Mouse (Mus musculus): ENCODE measurements around the gene Cnfn. TPM values are rescaled to one million over a fixed set of nuclear protein-coding genes. Genes with fewer than 3 reads are reported as not detected.
A peak's percentile ranks its signal among the peaks of the same experiment; 100 is the strongest.

The Cnfn gene
- polyA plus RNA-seq, 1 experiment from 2014 or later, result not detected

DNA sequence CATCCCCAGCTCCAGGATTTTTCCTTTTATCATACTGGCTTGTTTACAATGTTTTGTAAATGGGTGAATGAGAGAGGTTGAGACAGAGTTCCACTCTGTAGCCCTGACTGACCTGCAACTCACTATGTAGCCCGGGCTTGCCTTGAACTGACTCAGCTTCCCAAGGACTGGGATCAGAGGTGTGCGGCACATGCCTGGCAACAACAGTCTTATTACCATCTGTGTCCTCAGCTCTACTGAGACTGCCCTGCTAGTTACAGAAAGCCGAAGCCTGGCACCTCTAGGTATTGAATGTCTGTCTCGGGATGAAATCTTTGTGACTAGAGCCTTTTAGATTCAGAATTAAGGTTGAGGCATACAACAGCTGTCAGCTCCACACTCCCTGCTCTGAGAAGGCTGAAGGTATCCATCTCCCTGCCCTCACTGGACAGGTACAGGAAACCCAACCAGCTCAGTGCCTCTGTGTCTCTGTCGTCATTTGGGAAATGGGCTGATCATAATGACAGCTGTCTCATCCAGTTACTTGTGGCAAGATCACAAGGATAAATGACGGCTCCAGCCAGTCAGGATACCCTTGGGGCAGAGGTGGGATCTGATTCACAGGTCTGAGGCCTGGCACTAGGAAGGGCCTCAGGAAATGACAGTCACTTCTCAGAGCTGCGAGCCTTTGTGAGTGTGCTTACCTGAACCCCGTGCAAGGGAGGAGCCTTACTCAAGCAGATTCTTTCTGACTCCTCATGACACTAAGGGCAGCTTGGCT lies 24.1 kb upstream of the Cnfn start:
- Histone ChIP-seq H3K27ac (ENCODE audit: low read depth, low read length) (no peak overlapping the region), H3K4me2 (replicated peaks; ENCODE audit: low read depth, low read length) (peak overlapping the region; percentile 80), H3K4me1 (ENCODE audit: control insufficient read depth, insufficient read depth, low read length) (peaks cover 17% of the 10 kb centered on the region), H3K9me3 (ENCODE audit: control insufficient read depth, low read length) (no peaks in the 10 kb centered on the region), H3K27me3 (ENCODE audit: control insufficient read depth, insufficient read depth, low read length) (no peaks in the 10 kb centered on the region), H3K36me3 (ENCODE audit: control insufficient read depth, insufficient read depth, low read length) (no peaks in the 10 kb centered on the region), H3K4me3 (ENCODE audit: low read length) (no peak overlapping the region), H3K9ac (ENCODE audit: low read depth, low read length) (no peak overlapping the region)
- ATAC-seq (ENCODE audit: low FRiP score, low TSS enrichment), result no peak
- WGBS, result 74% methylated on average over 8 of the region's 8 CpGs

DNA sequence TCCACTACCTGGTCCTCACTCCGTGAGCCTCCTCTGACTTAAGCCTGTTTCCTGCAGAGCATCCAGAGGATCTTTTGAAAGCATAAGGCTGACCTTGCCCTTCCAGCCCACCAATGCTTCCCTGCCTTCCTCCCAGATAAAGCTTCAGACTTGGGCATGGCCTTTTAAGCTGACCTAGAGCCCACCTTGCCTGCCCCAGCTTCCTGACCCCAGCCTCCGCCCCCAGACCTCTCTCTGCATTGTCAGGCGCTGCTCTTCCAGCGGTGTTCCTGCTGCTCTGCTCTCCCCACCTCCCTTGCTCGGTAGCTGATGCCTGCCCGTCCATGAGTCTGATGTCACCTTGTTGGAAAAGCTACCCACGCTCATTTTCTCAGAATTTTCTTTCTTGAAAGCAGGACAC lies 23.3 kb upstream of the Cnfn start:
- 48% methylated on average over 7 of the region's 7 CpGs for WGBS
- Histone ChIP-seq H3K4me1 (ENCODE audit: control insufficient read depth, insufficient read depth, low read length) (peaks cover 17% of the 10 kb centered on the region), H3K36me3 (ENCODE audit: control insufficient read depth, insufficient read depth, low read length) (peaks cover 4% of the 10 kb centered on the region; the same call in 1 of the 2 replicates), H3K9ac (ENCODE audit: low read depth, low read length) (no peak overlapping the region), H3K4me2 (replicated peaks; ENCODE audit: low read depth, low read length) (no peak overlapping the region), H3K27me3 (ENCODE audit: control insufficient read depth, insufficient read depth, low read length) (no peaks in the 10 kb centered on the region), H3K27ac (ENCODE audit: low read depth, low read length) (no peak overlapping the region), H3K4me3 (ENCODE audit: low read length) (no peak overlapping the region), H3K9me3 (ENCODE audit: control insufficient read depth, low read length) (no peaks in the 10 kb centered on the region)
- ATAC-seq (ENCODE audit: low FRiP score, low TSS enrichment), result no peak

DNA sequence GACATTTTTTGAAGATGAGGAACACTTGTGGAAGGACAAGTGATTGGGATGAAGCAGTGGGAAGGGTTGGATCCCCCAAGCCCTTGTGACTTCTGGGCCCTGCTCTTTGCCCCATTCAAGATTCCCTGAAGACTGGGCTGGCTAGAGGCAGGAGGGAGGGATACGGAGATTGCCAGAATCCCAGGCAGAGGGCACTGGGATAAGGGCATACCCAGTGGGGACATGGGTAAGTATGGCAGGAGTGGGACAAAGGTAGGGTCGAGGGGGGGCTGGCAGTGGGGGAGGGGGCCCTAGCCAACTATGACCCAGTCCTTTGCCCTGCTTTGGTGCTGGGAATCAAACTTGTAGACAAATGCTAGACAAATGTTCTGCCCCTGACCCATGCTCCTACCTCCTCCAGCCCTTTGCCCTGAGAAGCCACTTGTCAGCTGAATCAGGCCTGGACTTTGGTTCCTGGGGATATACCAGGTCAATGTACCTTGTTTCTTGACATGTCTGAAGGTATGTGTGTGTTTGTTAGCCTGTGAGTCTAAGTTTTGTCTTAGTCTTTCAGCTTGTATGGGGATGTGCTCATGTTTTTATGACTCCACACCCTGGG lies 22.4 kb upstream of the Cnfn start:
- Histone ChIP-seq H3K27ac (ENCODE audit: low read depth, low read length) (no peak overlapping the region), H3K9me3 (ENCODE audit: control insufficient read depth, low read length) (no peaks in the 10 kb centered on the region), H3K36me3 (ENCODE audit: control insufficient read depth, insufficient read depth, low read length) (peaks cover 11% of the 10 kb centered on the region; the same call in 1 of the 2 replicates), H3K27me3 (ENCODE audit: control insufficient read depth, insufficient read depth, low read length) (no peaks in the 10 kb centered on the region), H3K4me1 (ENCODE audit: control insufficient read depth, insufficient read depth, low read length) (peaks cover 17% of the 10 kb centered on the region), H3K4me2 (replicated peaks; ENCODE audit: low read depth, low read length) (no peak overlapping the region), H3K9ac (ENCODE audit: low read depth, low read length) (no peak overlapping the region), H3K4me3 (ENCODE audit: low read length) (no peak overlapping the region)
- no peak for ATAC-seq (ENCODE audit: low FRiP score, low TSS enrichment)
- WGBS, result 74% methylated on average over 2 of the region's 2 CpGs

DNA sequence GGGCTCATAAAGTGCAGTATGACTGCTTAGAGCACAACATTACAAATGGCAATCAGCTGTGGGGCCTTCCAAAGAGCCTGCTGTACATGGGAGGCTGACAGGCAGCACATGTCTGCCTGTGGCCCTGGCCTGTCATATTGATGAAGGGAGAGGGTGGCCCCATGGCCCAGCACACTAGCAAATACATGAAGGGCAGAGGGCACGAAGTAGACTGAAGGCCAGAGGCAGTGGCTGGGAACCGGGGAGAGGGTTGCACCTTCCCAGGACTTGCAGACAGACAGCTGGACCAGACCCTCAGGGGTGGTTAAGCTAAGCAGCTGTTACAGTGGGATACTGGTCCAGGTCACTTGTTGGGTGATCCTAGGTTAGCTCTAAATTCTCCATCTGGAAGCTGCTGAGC lies 21.5 kb upstream of the Cnfn start:
- H3K27ac ChIP-seq (ENCODE audit: low read depth, low read length), result no peak overlapping the region
- no peaks in the 10 kb centered on the region for H3K9me3 ChIP-seq (ENCODE audit: control insufficient read depth, low read length)
- H3K36me3 ChIP-seq (ENCODE audit: control insufficient read depth, insufficient read depth, low read length), result peaks cover 12% of the 10 kb centered on the region; the same call in 1 of the 2 replicates
- H3K4me1 ChIP-seq (ENCODE audit: control insufficient read depth, insufficient read depth, low read length), result peaks cover 14% of the 10 kb centered on the region
- no peak overlapping the region for H3K9ac ChIP-seq (ENCODE audit: low read depth, low read length)
- 42% methylated on average over 2 of the region's 2 CpGs for WGBS
- H3K4me3 ChIP-seq (ENCODE audit: low read length), result no peak overlapping the region
- no peaks in the 10 kb centered on the region for H3K27me3 ChIP-seq (ENCODE audit: control insufficient read depth, insufficient read depth, low read length)
- no peak for ATAC-seq (ENCODE audit: low FRiP score, low TSS enrichment)
- H3K4me2 ChIP-seq (replicated peaks; ENCODE audit: low read depth, low read length), result no peak overlapping the region

DNA sequence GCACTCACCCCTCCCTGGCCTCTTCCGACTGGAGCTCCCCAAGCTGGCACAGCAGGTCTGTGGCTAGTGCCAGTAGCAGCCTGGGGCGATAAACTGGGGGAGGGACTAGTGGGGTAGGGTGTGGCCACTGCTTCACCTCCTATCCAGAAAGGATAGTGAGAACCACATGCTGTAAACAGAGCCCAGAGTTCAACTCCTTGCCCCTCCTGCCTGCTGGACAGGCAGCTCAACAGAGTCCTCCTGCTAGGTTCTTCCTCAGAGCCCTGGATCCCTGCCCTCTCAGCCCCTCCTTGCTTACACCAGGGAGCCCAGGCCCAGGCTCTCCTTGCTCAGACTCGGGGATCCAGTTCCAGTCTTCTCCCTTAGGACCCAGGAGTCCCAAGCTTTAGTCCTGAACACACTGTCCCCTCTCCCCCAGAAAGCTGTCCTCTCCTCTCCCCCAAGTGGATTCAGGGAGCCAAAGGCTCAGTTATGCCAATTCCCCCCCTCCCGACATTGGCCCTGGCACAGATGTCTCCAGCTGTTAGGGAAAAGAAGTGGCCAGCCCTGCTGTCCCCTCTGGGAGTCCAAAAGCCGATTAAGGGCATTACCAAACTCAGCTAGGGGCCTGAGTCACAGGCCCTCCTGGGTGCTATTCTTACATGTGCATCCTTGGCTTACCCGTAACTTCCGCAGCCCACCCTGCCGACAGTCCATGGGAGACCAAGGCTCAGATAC lies 20.7 kb upstream of the Cnfn start:
- Histone ChIP-seq H3K27ac (ENCODE audit: low read depth, low read length) (no peak overlapping the region), H3K4me3 (ENCODE audit: low read length) (no peak overlapping the region), H3K9ac (ENCODE audit: low read depth, low read length) (no peak overlapping the region), H3K36me3 (ENCODE audit: control insufficient read depth, insufficient read depth, low read length) (peaks cover 18% of the 10 kb centered on the region; the same call in 1 of the 2 replicates), H3K4me2 (replicated peaks; ENCODE audit: low read depth, low read length) (no peak overlapping the region), H3K9me3 (ENCODE audit: control insufficient read depth, low read length) (no peaks in the 10 kb centered on the region), H3K27me3 (ENCODE audit: control insufficient read depth, insufficient read depth, low read length) (no peaks in the 10 kb centered on the region), H3K4me1 (ENCODE audit: control insufficient read depth, insufficient read depth, low read length) (peaks cover 14% of the 10 kb centered on the region)
- no peak for ATAC-seq (ENCODE audit: low FRiP score, low TSS enrichment)
- WGBS, result 53% methylated on average over 8 of the region's 8 CpGs

DNA sequence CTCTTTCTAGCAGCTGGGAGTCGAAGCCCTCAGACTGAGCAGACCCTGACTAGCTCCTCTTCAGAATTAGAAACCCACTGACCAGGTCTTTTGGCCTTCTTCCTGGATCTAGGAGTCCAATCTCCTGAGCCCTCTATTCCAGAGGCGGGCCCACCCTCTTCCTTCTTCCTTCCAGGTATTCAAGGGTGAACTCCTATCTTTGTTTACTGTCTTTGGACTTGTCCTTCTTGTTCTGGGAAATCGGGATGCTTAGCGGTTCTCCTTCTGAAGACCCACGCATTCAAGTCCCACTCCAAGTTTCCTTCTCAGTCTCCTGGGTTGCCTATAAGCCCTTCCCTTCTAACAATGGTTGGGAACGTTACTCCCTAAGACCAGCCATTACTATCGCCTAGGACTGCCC lies 19.4 kb upstream of the Cnfn start:
- Histone ChIP-seq H3K9ac (ENCODE audit: low read depth, low read length) (no peak overlapping the region), H3K4me2 (replicated peaks; ENCODE audit: low read depth, low read length) (no peak overlapping the region), H3K4me3 (ENCODE audit: low read length) (no peak overlapping the region), H3K27ac (ENCODE audit: low read depth, low read length) (no peak overlapping the region), H3K9me3 (ENCODE audit: control insufficient read depth, low read length) (no peaks in the 10 kb centered on the region), H3K36me3 (ENCODE audit: control insufficient read depth, insufficient read depth, low read length) (peaks cover 30% of the 10 kb centered on the region), H3K4me1 (ENCODE audit: control insufficient read depth, insufficient read depth, low read length) (peaks cover 5% of the 10 kb centered on the region), H3K27me3 (ENCODE audit: control insufficient read depth, insufficient read depth, low read length) (no peaks in the 10 kb centered on the region)
- no peak for ATAC-seq (ENCODE audit: low FRiP score, low TSS enrichment)
- WGBS, result 91% methylated on average over 7 of the region's 7 CpGs

DNA sequence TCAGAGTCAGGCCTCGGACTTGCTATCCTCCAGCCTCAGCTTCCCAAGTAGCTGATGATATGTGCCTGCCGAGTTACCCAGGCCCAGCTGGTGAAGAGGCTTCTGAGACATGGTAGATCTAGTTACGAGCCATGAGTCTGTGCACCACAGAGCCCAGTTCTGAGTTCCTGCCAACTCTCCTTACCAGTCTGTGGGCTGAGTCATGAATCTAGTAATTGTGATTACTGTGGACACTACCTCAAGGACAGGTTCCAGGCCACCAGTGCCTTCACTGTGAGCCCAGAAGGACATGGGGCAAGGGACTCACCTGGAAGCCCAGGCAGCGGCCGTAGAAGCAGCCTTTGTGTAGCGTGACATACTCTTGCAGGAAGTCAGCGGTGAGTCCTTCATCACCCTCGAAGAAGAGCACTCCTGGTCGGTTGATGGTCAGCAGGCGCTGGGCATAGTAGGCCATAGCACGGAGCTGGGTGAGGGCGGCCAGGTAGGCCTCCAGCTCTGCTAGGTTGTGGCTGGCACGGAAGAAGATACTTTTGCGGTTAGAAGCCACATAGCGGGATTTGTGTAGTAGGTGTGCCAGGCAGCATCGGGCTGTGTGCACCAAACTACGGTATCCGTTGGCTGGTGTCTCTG lies 18.4 kb upstream of the Cnfn start:
- H3K4me1 ChIP-seq (ENCODE audit: control insufficient read depth, insufficient read depth, low read length), result no peaks in the 10 kb centered on the region; the same call in 1 of the 2 replicates
- no peaks in the 10 kb centered on the region for H3K27me3 ChIP-seq (ENCODE audit: control insufficient read depth, insufficient read depth, low read length)
- H3K4me2 ChIP-seq (replicated peaks; ENCODE audit: low read depth, low read length), result no peak overlapping the region
- no peak overlapping the region for H3K9ac ChIP-seq (ENCODE audit: low read depth, low read length)
- H3K27ac ChIP-seq (ENCODE audit: low read depth, low read length), result no peak overlapping the region
- H3K4me3 ChIP-seq (ENCODE audit: low read length), result no peak overlapping the region
- no peaks in the 10 kb centered on the region for H3K9me3 ChIP-seq (ENCODE audit: control insufficient read depth, low read length)
- peaks cover 40% of the 10 kb centered on the region for H3K36me3 ChIP-seq (ENCODE audit: control insufficient read depth, insufficient read depth, low read length)
- WGBS, result 93% methylated on average over 18 of the region's 18 CpGs
- ATAC-seq (ENCODE audit: low FRiP score, low TSS enrichment), result no peak

DNA sequence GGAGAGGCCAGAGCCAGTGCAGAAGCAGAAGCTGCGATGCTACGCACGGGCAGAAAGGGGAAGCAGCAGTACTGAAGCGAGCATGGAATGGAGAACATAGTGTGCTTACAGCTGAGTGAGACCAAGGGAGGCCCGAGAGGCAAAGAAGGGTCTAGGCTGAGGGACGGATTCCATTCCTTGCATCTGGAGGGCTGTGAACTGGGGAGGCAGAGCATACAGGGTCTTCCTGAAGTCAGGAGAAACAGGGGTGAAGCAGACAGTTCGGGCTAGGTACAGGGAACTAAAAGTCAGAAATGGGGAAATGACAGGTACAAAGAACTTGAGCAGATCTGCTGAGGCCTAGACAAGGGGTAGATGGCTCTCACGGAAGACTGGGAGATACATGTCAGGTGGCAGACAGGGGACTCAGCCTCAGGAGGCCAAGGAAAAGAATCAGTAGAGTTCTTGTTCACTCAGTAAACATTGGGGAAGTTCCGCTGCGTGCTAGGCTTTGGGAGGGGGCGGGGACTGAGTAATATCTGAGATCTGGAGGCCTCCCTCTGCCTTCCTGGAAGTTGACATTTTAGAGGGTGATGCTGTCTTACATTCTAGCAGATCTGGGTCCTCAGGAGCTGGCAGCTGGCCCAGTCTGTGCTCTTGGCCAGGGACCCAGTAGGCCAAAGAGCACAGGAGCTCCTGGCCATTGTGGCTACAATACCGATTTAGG lies 16.5 kb upstream of the Cnfn start:
- peaks cover 46% of the 10 kb centered on the region for H3K36me3 ChIP-seq (ENCODE audit: control insufficient read depth, insufficient read depth, low read length)
- no peak overlapping the region for H3K9ac ChIP-seq (ENCODE audit: low read depth, low read length)
- ATAC-seq (ENCODE audit: low FRiP score, low TSS enrichment), result no peak

More for the DNA sequence above, 16.5 kb upstream of the Cnfn start:
- H3K4me3 ChIP-seq (ENCODE audit: low read length), result no peak overlapping the region
- no peak overlapping the region for H3K4me2 ChIP-seq (replicated peaks; ENCODE audit: low read depth, low read length)
- no peaks in the 10 kb centered on the region for H3K9me3 ChIP-seq (ENCODE audit: control insufficient read depth, low read length)
- no peak overlapping the region for H3K27ac ChIP-seq (ENCODE audit: low read depth, low read length)
- H3K27me3 ChIP-seq (ENCODE audit: control insufficient read depth, insufficient read depth, low read length), result no peaks in the 10 kb centered on the region
- 79% methylated on average over 12 of the region's 12 CpGs for WGBS
- no peaks in the 10 kb centered on the region; the same call in 1 of the 2 replicates for H3K4me1 ChIP-seq (ENCODE audit: control insufficient read depth, insufficient read depth, low read length)

Measured in kidney, embryonic 14.5 days (tissue).